8 mouse cellular contexts compared by ENCODE assay signal in the genomic region with DNA sequence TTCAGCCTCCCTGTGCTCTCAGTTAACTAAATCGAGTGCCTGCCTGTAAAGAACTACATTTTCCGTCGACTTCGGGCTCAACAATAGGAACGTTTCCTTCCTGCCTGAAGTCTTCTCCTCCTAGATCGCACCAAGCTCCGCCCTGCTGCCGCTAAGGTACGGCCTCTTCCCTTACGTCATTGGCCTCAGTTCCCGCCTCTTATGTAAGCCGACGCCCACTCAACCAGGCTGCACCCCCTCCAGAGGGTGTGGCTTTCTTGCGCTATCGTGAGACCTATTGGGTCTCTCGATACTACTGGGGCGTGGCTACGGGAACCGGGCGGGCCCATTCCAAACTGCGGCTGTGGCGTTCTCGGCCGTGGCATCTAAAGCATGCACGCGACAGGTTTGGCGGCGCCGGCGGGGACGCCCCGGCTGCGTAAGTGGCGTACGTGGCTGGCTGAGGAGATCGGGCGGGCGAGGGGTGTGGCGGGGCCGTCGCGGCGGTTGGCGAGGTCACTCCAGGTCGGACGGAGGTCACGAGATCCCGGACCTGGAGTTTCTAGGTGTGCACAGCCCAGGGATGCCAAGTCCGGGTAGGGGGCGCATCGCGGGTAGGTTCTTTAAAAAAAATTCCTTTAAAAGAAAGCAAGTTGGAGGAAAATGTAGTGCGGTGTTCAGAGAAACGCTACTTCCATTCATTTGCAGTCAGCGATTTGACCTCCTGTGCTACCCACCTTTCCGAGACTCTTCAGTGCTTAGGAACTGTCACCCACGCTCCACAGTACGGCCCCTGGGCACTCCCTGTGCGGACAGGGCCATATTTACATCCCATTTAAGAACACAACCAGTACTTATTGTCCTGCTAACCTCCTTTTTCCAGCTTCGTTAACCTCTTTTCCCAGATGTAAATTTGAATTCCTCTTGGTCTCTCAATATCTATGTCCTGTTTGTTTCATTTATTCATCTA. TPM values are rescaled to one million over a fixed set of nuclear protein-coding genes. Genes with fewer than 3 reads are reported as not detected.
A peak's percentile ranks its signal among the peaks of the same experiment; 100 is the strongest.
DNase-seq lines count a peak whose midpoint lies in the region; ATAC-seq and TF ChIP-seq lines count a peak whose summit lies in the region.

A gene (plus strand): TSS at position 311 of the 949 bp plus-strand sequence.

- TF ChIP-seq EP300 in liver, embryonic 14.5 days (IDR thresholded peaks at IDR 0.05; ENCODE audit: low read depth) = peak; percentile 66
- TF ChIP-seq EP300 in stomach, postnatal 0 days (optimal IDR thresholded peaks at IDR 0.05) = peak; percentile 92

- peaks cover 19% of the 10 kb centered on the region for H3K4me1 ChIP-seq in forebrain, embryonic 10.5 days
- H3K4me1 ChIP-seq in heart, embryonic 15.5 days (replicated peaks) = peaks cover 26% of the 10 kb centered on the region
- peaks cover 5 to 17% of the 10 kb centered on the region in 2 experiments; a peak in 3 of 4 replicates for H3K4me1 ChIP-seq in liver, embryonic 14.5 days (replicated peaks; ENCODE audit: control insufficient read depth in 2 of 2, insufficient read depth in 2 of 2, low read length in 1 of 2)
- H3K4me1 ChIP-seq in neural tube, embryonic 11.5 days (ENCODE audit: control insufficient read depth, insufficient read depth, low read length) = no peaks in the 10 kb centered on the region
- no peaks in the 10 kb centered on the region; the same call in 1 of the 2 replicates for H3K4me1 ChIP-seq in stomach, postnatal 0 days (replicated peaks; ENCODE audit: control insufficient read depth, insufficient read depth)

- peak within 1 kb of the TSS; percentile 76 for H3K4me2 ChIP-seq in heart, embryonic 15.5 days
- H3K4me2 ChIP-seq in liver, embryonic 14.5 days (ENCODE audit: low read depth) = peak within 1 kb of the TSS; percentile 88
- peak within 1 kb of the TSS; percentile 49 for H3K4me2 ChIP-seq in neural tube, embryonic 11.5 days (ENCODE audit: low read depth)
- H3K4me2 ChIP-seq in stomach, postnatal 0 days (replicated peaks; ENCODE audit: low read depth) = peak within 1 kb of the TSS; percentile 78

- peaks cover 13% of the 10 kb centered on the region for H3K27me3 ChIP-seq in forebrain, embryonic 10.5 days (ENCODE audit: poor library complexity, severe bottlenecking)
- no peaks in the 10 kb centered on the region for H3K27me3 ChIP-seq in heart, embryonic 15.5 days
- H3K27me3 ChIP-seq in liver, embryonic 14.5 days (ENCODE audit: control insufficient read depth, insufficient read depth, low read length) = no peaks in the 10 kb centered on the region
- H3K27me3 ChIP-seq in neural tube, embryonic 11.5 days (ENCODE audit: control insufficient read depth, insufficient read depth, low read length) = no peaks in the 10 kb centered on the region; the same call in 1 of the 2 replicates
- H3K27me3 ChIP-seq in stomach, postnatal 0 days (ENCODE audit: control insufficient read depth, insufficient read depth, low read length) = no peaks in the 10 kb centered on the region

- H3K36me3 ChIP-seq in forebrain, embryonic 10.5 days (replicated peaks) = peaks cover 10% of the 10 kb centered on the region
- H3K36me3 ChIP-seq in heart, embryonic 15.5 days = no peaks in the 10 kb centered on the region
- H3K36me3 ChIP-seq in liver, embryonic 14.5 days (replicated peaks; ENCODE audit: control insufficient read depth, insufficient read depth, low read depth) = no peaks in the 10 kb centered on the region
- no peaks in the 10 kb centered on the region for H3K36me3 ChIP-seq in neural tube, embryonic 11.5 days (ENCODE audit: control insufficient read depth, insufficient read depth, low read length)
- no peaks in the 10 kb centered on the region for H3K36me3 ChIP-seq in stomach, postnatal 0 days (ENCODE audit: control insufficient read depth, insufficient read depth, low read length)

- under 1% methylated on average over 60 of the region's 60 CpGs for WGBS in forebrain, embryonic 10.5 days
- under 1% methylated on average over 60 of the region's 60 CpGs for WGBS in heart, embryonic 15.5 days
- WGBS in liver, embryonic 14.5 days (ENCODE audit: insufficient replicate concordance) = under 1% methylated on average over 60 of the region's 60 CpGs
- under 1% methylated on average over 60 of the region's 60 CpGs for WGBS in neural tube, embryonic 11.5 days
- under 1% methylated on average over 60 of the region's 60 CpGs for WGBS in stomach, postnatal 0 days

- peak; percentile 97 to 98 for DNase-seq in CD8-positive naive resting alpha-beta T cell, adult 2 months (ENCODE audit: low read depth in 2 of 2, low spot score in 2 of 2)
- peak; percentile 99 for DNase-seq in c-Kit-positive CD71-negative TER-119-negative erythroid progenitor cells, embryonic 14.5 days (ENCODE audit: low read depth)
- DNase-seq in forebrain, embryonic 10.5 days (ENCODE audit: extremely low spot score, low spot score) = peak; percentile 99
- DNase-seq in kidney, postnatal 25 days = peak; percentile 99
- DNase-seq in liver, embryonic 14.5 days (ENCODE audit: low read depth in 3 of 3, low spot score in 3 of 3) = peak; percentile 99 to 100 (median 99)
- DNase-seq in neural tube, embryonic 11.5 days (ENCODE audit: low spot score) = peak; percentile 99
- peak; percentile 99 for DNase-seq in stomach, postnatal 0 days (ENCODE audit: low spot score)

- H3K27ac ChIP-seq in forebrain, embryonic 10.5 days = peak within 1 kb of the TSS; percentile 90
- peak within 1 kb of the TSS; percentile 95 for H3K27ac ChIP-seq in heart, embryonic 15.5 days
- peak within 1 kb of the TSS; percentile 67 for H3K27ac ChIP-seq in liver, embryonic 14.5 days
- peak within 1 kb of the TSS; percentile 70 for H3K27ac ChIP-seq in neural tube, embryonic 11.5 days (ENCODE audit: low read depth, low read length)
- H3K27ac ChIP-seq in stomach, postnatal 0 days (replicated peaks) = peak within 1 kb of the TSS; percentile 88

- H3K4me3 ChIP-seq in forebrain, embryonic 10.5 days = peak within 1 kb of the TSS; percentile 77
- peak within 1 kb of the TSS; percentile 74 for H3K4me3 ChIP-seq in heart, embryonic 15.5 days
- H3K4me3 ChIP-seq in liver, embryonic 14.5 days (ENCODE audit: insufficient read depth in 1 of 2, low read depth in 2 of 2, low read length in 2 of 2) = peak within 1 kb of the TSS; percentile 65 to 66
- peak within 1 kb of the TSS; percentile 67 for H3K4me3 ChIP-seq in neural tube, embryonic 11.5 days (ENCODE audit: low read depth, low read length)
- peak within 1 kb of the TSS; percentile 58 for H3K4me3 ChIP-seq in stomach, postnatal 0 days (ENCODE audit: low read depth, low read length)

- no peaks in the 10 kb centered on the region for H3K9me3 ChIP-seq in forebrain, embryonic 10.5 days
- no peaks in the 10 kb centered on the region for H3K9me3 ChIP-seq in heart, embryonic 15.5 days (replicated peaks)
- H3K9me3 ChIP-seq in liver, embryonic 14.5 days (ENCODE audit: control insufficient read depth, low read length) = no peaks in the 10 kb centered on the region
- H3K9me3 ChIP-seq in neural tube, embryonic 11.5 days (ENCODE audit: control insufficient read depth, low read length) = no peaks in the 10 kb centered on the region
- H3K9me3 ChIP-seq in stomach, postnatal 0 days (ENCODE audit: control insufficient read depth, low read length) = no peaks in the 10 kb centered on the region

- TF ChIP-seq CTCF in liver, embryonic 14.5 days (IDR thresholded peaks at IDR 0.05; ENCODE audit: low read depth) = no peak; the same call in 1 of the 2 replicates
- TF ChIP-seq CTCF in stomach, postnatal 0 days (IDR thresholded peaks at IDR 0.05; ENCODE audit: low read depth) = peak; percentile 39; the same call in 1 of the 2 replicates

- ATAC-seq in heart, embryonic 15.5 days (replicated peaks; ENCODE audit: insufficient number of reproducible peaks, insufficient read depth, low FRiP score, low read depth) = peak; percentile 96
- ATAC-seq in liver, embryonic 14.5 days (ENCODE audit: insufficient read depth) = peak; percentile 96
- peak; percentile 98 for ATAC-seq in neural tube, embryonic 11.5 days (ENCODE audit: insufficient read depth, low FRiP score, low TSS enrichment)
- ATAC-seq in stomach, postnatal 0 days (ENCODE audit: low FRiP score, low TSS enrichment) = peak; percentile 94

- peak within 1 kb of the TSS; percentile 67 for H3K9ac ChIP-seq in heart, embryonic 15.5 days
- H3K9ac ChIP-seq in liver, embryonic 14.5 days (replicated peaks) = peak within 1 kb of the TSS; percentile 68
- H3K9ac ChIP-seq in neural tube, embryonic 11.5 days (ENCODE audit: low read length) = peak within 1 kb of the TSS; percentile 67
- H3K9ac ChIP-seq in stomach, postnatal 0 days (ENCODE audit: low read length) = peak within 1 kb of the TSS; percentile 75

RNA-seq across cellular contexts. Expression of the gene that starts here (rescaled TPM):
- polyA plus RNA-seq in forebrain, embryonic 10.5 days (2016; fragmentation: Nextera tagmentation; extraction: Ambion mirVana) = 103 and 108 TPM in 2 replicates
- polyA plus RNA-seq in heart, embryonic 15.5 days (2015; fragmentation: Nextera tagmentation; extraction: Ambion mirVana) = 98.2 and 107 TPM in 2 replicates
- 24.4 and 29.4 TPM in 2 replicates for polyA plus RNA-seq in liver, embryonic 14.5 days (2012; rRNA removed)
- polyA plus RNA-seq in liver, embryonic 14.5 days (2014; fragmentation: Nextera tagmentation; extraction: Ambion mirVana) = 41.6 and 44.5 TPM in 2 replicates
- polyA plus RNA-seq in neural tube, embryonic 11.5 days (2014; fragmentation: Nextera tagmentation; extraction: Ambion mirVana) = 87.3 and 94.1 TPM in 2 replicates
- 62.8 and 74.1 TPM in 2 replicates for polyA plus RNA-seq in stomach, postnatal 0 days (2015; fragmentation: Nextera tagmentation; extraction: Ambion mirVana)

Comparison
In these comparisons a context has a peak if more than half of its experiments do, and no peak if none do; other contexts are left out.
1. Peak in every context shown above with its lines: DNase-seq, ATAC-seq, H3K4me3 ChIP-seq and H3K27ac ChIP-seq.